Comparison of ENCODE assay signal across 8 mouse cellular contexts in the genomic region with DNA sequence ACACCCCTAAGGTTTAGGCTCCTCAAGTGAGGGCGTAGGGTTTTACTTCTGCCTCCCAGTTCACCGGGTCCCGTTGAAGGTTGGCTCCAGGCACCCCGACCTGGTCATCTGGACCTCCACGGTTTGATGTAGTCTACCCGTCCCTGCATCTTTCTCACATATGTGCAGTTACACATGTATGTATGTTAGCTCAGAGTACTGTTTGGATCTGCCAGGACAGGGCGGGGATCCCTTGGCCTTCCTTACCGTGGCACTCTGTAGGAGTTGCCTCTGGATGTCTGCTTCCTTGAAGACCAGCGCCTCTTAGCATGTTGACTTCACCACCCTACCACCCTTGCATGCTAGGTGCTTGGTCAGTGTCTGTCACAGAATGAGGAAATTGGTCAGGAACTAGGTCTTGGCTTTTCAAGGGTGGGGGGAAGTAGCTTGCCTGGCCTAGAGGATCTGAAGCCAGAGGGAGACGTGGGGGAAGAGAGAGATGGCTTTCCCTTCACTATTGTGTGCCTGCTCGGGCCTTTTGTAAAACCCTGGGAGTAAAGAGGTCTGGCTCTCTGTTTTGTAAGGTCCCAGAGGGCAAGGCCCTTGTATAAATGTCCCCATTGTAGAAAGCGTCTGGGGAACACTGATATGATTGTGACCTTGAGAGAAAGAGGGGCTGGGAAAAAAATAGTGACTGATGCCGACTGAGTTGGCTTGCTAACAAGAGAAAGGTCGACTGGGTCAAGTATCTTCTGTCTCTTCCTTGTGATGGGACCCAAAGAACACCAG. TPM values are rescaled to one million over a fixed set of nuclear protein-coding genes. Genes with fewer than 3 reads are reported as not detected.
DNase-seq lines count a peak whose midpoint lies in the region; ATAC-seq and TF ChIP-seq lines count a peak whose summit lies in the region.

No protein-coding gene starts in this region.

- peak overlapping the region; percentile 63 for H3K27ac ChIP-seq in ES-Bruce4 (ENCODE audit: insufficient read depth, low read length)
- peak overlapping the region; percentile 98 for H3K27ac ChIP-seq in forebrain, embryonic 12.5 days
- peak overlapping the region; percentile 98 for H3K27ac ChIP-seq in liver, embryonic 16.5 days (ENCODE audit: low read length)

- no peaks in the 10 kb centered on the region for H3K27me3 ChIP-seq in ES-Bruce4 (ENCODE audit: control insufficient read depth, insufficient read depth, low read length, poor library complexity, severe bottlenecking)
- 0 out of 2 replicates have a peak, but pooled peaks cover 6% of the 10 kb centered on the region for H3K27me3 ChIP-seq in forebrain, embryonic 12.5 days
- H3K27me3 ChIP-seq in liver, embryonic 16.5 days (ENCODE audit: control insufficient read depth, insufficient read depth, low read depth, low read length), result no peaks in the 10 kb centered on the region

- H3K4me1 ChIP-seq in ES-Bruce4 (ENCODE audit: control insufficient read depth, insufficient read depth, low read length), result peaks cover 2% of the 10 kb centered on the region
- H3K4me1 ChIP-seq in forebrain, embryonic 12.5 days, result peaks cover 26% of the 10 kb centered on the region
- H3K4me1 ChIP-seq in liver, embryonic 16.5 days (ENCODE audit: control insufficient read depth, low read depth, low read length), result peaks cover 75% of the 10 kb centered on the region

- TF ChIP-seq CTCF in ES-Bruce4 (IDR thresholded peaks at IDR 0.05; ENCODE audit: low read depth, low read length), result no peak

- TF ChIP-seq POLR2A in ES-Bruce4 (IDR thresholded peaks at IDR 0.05; ENCODE audit: insufficient read depth, low read length), result no peak

- ATAC-seq in forebrain, embryonic 12.5 days (ENCODE audit: low FRiP score), result peak; percentile 34; the same call in 1 of the 2 replicates
- ATAC-seq in inflammation-experienced regulatory T-cells, adult 6 months, result peak; percentile 9
- ATAC-seq in liver, embryonic 16.5 days (ENCODE audit: low read depth), result peak; percentile 9

- DNase-seq in NIH3T3 (ENCODE audit: low read depth), result peak; percentile 53
- DNase-seq in neural tube, embryonic 10.5 days (ENCODE audit: extremely low spot score, low spot score), result peak; percentile 63
- no peak for DNase-seq in frontal cortex, postnatal 25 days (ENCODE audit: low spot score in 2 of 2)
- no peak for DNase-seq in ovary, postnatal 10 days (ENCODE audit: low spot score)

- H3K4me3 ChIP-seq in ES-Bruce4 (ENCODE audit: low read depth, low read length), result peak overlapping the region; percentile 98
- peak overlapping the region; percentile 78 for H3K4me3 ChIP-seq in forebrain, embryonic 12.5 days (replicated peaks)
- peak overlapping the region; percentile 87 for H3K4me3 ChIP-seq in liver, embryonic 16.5 days (ENCODE audit: low read depth, low read length)

- H3K4me2 ChIP-seq in forebrain, embryonic 12.5 days, result peak overlapping the region; percentile 86
- H3K4me2 ChIP-seq in liver, embryonic 16.5 days (ENCODE audit: low read depth, low read length), result peak overlapping the region; percentile 93

- TF ChIP-seq EP300 in ES-Bruce4 (IDR thresholded peaks at IDR 0.05; ENCODE audit: insufficient read depth, low read depth, low read length), result no peak

- no peaks in the 10 kb centered on the region for H3K9me3 ChIP-seq in ES-Bruce4 (replicated peaks; ENCODE audit: control insufficient read depth, insufficient read depth, low read length, poor library complexity, severe bottlenecking)
- no peaks in the 10 kb centered on the region for H3K9me3 ChIP-seq in forebrain, embryonic 12.5 days
- H3K9me3 ChIP-seq in liver, embryonic 16.5 days (replicated peaks; ENCODE audit: control insufficient read depth, low read length), result no peaks in the 10 kb centered on the region

- peak overlapping the region; percentile 88 for H3K9ac ChIP-seq in ES-Bruce4 (ENCODE audit: low read depth, poor library complexity, severe bottlenecking)
- H3K9ac ChIP-seq in forebrain, embryonic 12.5 days, result peak overlapping the region; percentile 82
- H3K9ac ChIP-seq in liver, embryonic 16.5 days (ENCODE audit: low read depth, low read length), result peak overlapping the region; percentile 91

- 14% methylated on average over 14 of the region's 14 CpGs for WGBS in forebrain, embryonic 12.5 days
- 1% methylated on average over 14 of the region's 14 CpGs for WGBS in liver, embryonic 16.5 days (ENCODE audit: insufficient replicate concordance)

- H3K36me3 ChIP-seq in ES-Bruce4 (ENCODE audit: control insufficient read depth, insufficient read depth, low read length, poor library complexity, severe bottlenecking), result no peaks in the 10 kb centered on the region
- peaks cover 11% of the 10 kb centered on the region; the same call in 1 of the 2 replicates for H3K36me3 ChIP-seq in forebrain, embryonic 12.5 days (replicated peaks)
- peaks cover 5% of the 10 kb centered on the region; the same call in 1 of the 2 replicates for H3K36me3 ChIP-seq in liver, embryonic 16.5 days (ENCODE audit: control insufficient read depth, insufficient read depth)

RNA-seq across cellular contexts. Expression of a gene that starts 0.9 kb away (rescaled TPM):
- 13.5 and 15.6 TPM in 2 replicates for polyA plus RNA-seq in ES-Bruce4 (2011; ENCODE audit: insufficient read depth, insufficient read length, low read depth, missing spikeins)
- 40.5 and 44.0 TPM in 2 replicates for polyA plus RNA-seq in forebrain, embryonic 12.5 days (2016; fragmentation: Nextera tagmentation; extraction: Ambion mirVana)
- 10 to 100 TPM; 12.2 to 15.9 (median 12.3) TPM for polyA plus RNA-seq in inflammation-experienced regulatory T-cells, adult 6 months (2017; shearing (Covaris generic))
- 11.3 and 12.2 TPM in 2 replicates for polyA plus RNA-seq in liver, embryonic 16.5 days (2015; fragmentation: Nextera tagmentation; extraction: Ambion mirVana)

RNA-seq across cellular contexts. Expression of a gene that starts 39.7 kb away (rescaled TPM):
- polyA plus RNA-seq in ES-Bruce4 (2011; ENCODE audit: insufficient read depth, insufficient read length, low read depth, missing spikeins), result 6.2 and 6.3 TPM in 2 replicates
- 8.6 and 9.6 TPM in 2 replicates for polyA plus RNA-seq in forebrain, embryonic 12.5 days (2016; fragmentation: Nextera tagmentation; extraction: Ambion mirVana)
- not detected for polyA plus RNA-seq in inflammation-experienced regulatory T-cells, adult 6 months (2017; shearing (Covaris generic))
- 0.36 and 0.55 TPM in 2 replicates for polyA plus RNA-seq in liver, embryonic 16.5 days (2015; fragmentation: Nextera tagmentation; extraction: Ambion mirVana)

RNA-seq across cellular contexts. Expression of a gene that starts 42.2 kb away (rescaled TPM):
- 2,815 and 3,044 TPM in 2 replicates for polyA plus RNA-seq in ES-Bruce4 (2011; ENCODE audit: insufficient read depth, insufficient read length, low read depth, missing spikeins)
- polyA plus RNA-seq in forebrain, embryonic 12.5 days (2016; fragmentation: Nextera tagmentation; extraction: Ambion mirVana), result 659 and 694 TPM in 2 replicates
- 1,000 to 10,000 TPM; 2,844 to 4,969 (median 3,861) TPM for polyA plus RNA-seq in inflammation-experienced regulatory T-cells, adult 6 months (2017; shearing (Covaris generic))
- 481 and 545 TPM in 2 replicates for polyA plus RNA-seq in liver, embryonic 16.5 days (2015; fragmentation: Nextera tagmentation; extraction: Ambion mirVana)

RNA-seq across cellular contexts. Expression of a gene that starts 42.7 kb away (rescaled TPM):
- polyA plus RNA-seq in ES-Bruce4 (2011; ENCODE audit: insufficient read depth, insufficient read length, low read depth, missing spikeins), result 30.7 and 32.3 TPM in 2 replicates
- polyA plus RNA-seq in forebrain, embryonic 12.5 days (2016; fragmentation: Nextera tagmentation; extraction: Ambion mirVana), result 12.1 and 13.9 TPM in 2 replicates
- 1 to 10 TPM in 1 of 3 experiments, under 1 TPM in 1, not detected in 1; 0.77 to 1.7 TPM for polyA plus RNA-seq in inflammation-experienced regulatory T-cells, adult 6 months (2017; shearing (Covaris generic))
- 11.3 and 12.7 TPM in 2 replicates for polyA plus RNA-seq in liver, embryonic 16.5 days (2015; fragmentation: Nextera tagmentation; extraction: Ambion mirVana)

Comparison
In these comparisons a context has a peak if more than half of its experiments do, and no peak if none do; other contexts are left out.
1. DNase-seq: peak in NIH3T3 (single experiment) and neural tube, embryonic 10.5 days (single experiment); none in frontal cortex, postnatal 25 days (0 of 2) and ovary, postnatal 10 days (single experiment).
2. Peak in every context shown above with its lines, with median percentiles within 50 percentile points of each other: H3K27ac ChIP-seq, H3K4me3 ChIP-seq, H3K9ac ChIP-seq and ATAC-seq.